Mouse (Mus musculus) embryonic stem cell, embryonic (primary cell): ENCODE results near the gene Tmc6.

Source experiments
- CTCF ChIA-PET, 4 experiments: fragments of 300-600 bp in 2 of 4; fragments of 350-600 bp in 2 of 4; sonication (Branson Sonifier 250); formaldehyde crosslinking; loops; one replicate each; lab custom pipeline; 2022; ENCODE audit warnings: inconsistent platforms in 2 of 4; lab: Charles Lee
- POLR2A ChIA-PET, 4 experiments: fragments of 300-600 bp in 2 of 4; fragments of 350-600 bp in 2 of 4; sonication (Branson Sonifier 250); formaldehyde crosslinking; loops; one replicate each; lab custom pipeline; 2022; ENCODE audit warnings: antibody characterized with exemption in 4 of 4, inconsistent platforms in 1 of 4; lab: Charles Lee

The Tmc6 gene

DNA sequence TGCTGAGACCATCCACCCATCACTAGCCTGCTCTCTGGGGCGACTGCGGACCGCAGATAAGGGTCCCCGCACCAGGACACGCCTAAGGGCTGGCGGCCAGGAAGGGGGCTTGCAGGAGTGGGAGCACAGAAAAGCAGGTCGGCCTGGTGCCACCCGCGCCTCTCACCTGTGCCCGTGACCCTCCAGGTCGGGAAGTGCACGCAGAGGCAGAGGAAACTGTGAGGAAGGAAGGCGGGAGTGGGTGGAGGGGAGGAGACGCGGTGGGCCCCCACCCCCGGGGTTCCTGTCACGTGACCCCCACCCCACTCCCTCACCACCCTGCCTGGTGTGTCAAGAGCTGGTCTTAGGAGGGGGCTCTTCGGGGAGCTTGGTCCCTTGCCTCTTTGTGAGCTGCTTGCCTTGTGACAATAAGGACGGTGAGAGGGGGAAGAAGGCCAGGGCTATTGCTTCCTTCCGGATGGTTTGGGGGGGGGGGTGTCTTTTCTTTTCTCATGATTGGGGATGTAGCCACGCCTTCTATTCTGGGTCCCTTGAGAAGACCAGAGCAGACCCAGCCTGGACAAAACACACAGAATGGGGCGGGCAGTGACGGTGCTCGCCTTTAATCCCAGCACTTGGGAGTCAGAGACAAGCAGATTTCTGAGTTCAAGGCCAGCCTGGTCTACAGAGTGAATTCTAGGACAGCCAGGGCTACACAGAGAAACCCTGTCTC, at the start of gene Tmc6, which contains the start of gene Tmc8:
Gene Tmc6, minus strand, starts transcription at position 206 of the 712 bp plus-strand sequence.
Gene Tmc8, plus strand, starts transcription at position 84 of the 712 bp plus-strand sequence.
- POLR2A ChIA-PET = interaction anchor here (0.5 to 4.3 kb wide), 35 partner anchors 8 to 568 kb away, joined by 3 to 26 read pairs (median 4); partner anchors contain the start of gene Tnrc6c (in 1 of the 4)
- CTCF ChIA-PET = interaction anchor here (0.6 to 6.7 kb wide), 26 partner anchors 8 to 469 kb away, joined by 3 to 56 read pairs (median 4); partner anchors contain the start of gene Afmid (in 1 of the 4)

DNA sequence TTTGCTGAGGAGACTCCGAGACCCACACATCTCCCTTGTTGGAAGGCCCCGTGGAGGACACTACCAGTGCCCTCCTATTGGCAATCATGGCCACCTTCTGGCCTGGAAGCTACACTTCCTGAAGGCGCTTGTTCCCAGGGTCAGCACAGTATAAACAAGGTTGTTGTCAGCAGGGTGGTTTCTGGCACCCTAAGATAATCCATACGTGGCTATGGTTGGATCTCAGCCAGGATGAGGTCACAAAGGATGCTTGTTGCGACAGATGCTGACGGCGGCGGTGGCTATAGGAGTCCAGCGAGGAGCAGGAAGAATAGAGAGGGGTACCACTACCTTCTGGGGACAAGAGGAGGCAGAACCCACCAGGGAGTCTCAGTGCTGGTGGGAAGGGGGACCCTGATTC, 48.4 kb upstream of the Tmc6 start:
- POLR2A ChIA-PET = interaction anchor here in 2 of 4 experiments (0.7 to 1.4 kb wide), 3 partner anchors 14 to 27 kb away, joined by 3 read pairs; partner anchors contain the start of genes Gm20708 (in 1 of the 2) and Syngr2 (in 1 of the 2)

DNA sequence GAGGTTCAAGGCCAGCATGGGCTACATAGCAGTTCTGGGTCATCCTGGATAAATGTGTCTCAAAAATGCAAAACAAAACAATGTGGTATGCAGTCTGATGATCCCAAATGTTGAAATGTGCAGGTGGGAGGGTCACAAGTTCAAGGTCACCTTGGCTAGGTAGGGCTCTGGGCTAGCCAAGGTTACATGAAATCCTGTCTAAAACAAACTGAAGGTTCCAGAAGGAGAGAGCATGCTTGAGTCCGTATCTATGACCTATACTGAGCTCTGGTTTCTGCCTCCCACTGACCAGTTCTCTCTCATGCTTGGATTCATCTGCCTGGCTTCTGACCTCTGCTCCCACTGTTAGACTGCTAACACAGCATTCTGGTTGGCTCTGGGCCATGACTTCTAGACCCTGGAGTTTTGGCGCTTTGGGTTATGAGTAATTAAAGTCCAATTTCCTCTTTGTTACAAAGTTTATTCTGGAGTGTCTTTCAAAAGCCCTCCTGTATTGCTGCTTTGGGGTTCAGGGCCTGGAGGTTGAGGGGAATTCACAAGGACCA, 47.7 kb upstream of the Tmc6 start:
- ChIA-PET POLR2A (interaction anchor here in 2 of 4 experiments (0.7 to 1.4 kb wide), 4 partner anchors 11 to 28 kb away, joined by 3 read pairs; partner anchors contain the start of genes Gm20708 (in 1 of the 2) and Syngr2 (in 1 of the 2)), CTCF (no interaction called here)

More for the DNA sequence above, 48.4 kb upstream of the Tmc6 start:
- CTCF ChIA-PET = no interaction called here

DNA sequence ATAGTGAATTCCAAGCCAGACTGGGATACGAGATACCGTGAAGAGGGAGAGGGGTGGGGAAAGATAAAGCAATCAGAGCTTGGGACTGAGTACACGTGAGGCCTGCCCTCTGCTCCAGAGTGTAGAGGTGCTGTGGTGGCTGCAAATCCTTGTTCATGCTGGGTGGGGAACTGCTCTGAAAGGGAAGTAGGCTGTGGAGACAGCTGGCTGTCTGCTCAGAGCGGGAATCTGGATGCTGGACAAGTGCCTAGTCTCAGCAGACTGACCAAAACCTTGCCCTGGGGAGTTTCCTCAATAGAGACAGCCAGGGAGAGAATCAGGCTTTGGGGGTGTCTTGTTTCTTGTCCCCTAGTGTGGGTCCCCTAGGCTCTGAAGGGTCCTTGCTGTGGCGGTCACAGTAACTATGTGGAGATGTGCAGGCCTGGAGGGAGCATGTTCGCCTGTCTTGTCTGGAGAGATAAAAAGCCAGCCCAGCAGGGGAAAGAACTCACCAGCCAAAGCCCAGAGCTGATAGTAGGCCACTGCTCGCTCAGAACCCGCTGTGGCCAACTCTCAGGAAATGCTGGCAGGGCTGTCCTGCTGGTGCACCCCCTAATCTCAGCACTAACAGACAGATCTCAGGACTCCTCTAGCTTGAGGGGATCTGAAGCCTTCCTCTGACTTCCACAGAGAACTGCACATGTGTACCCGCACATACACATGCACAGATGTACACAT, 47.0 kb upstream of the Tmc6 start:
- POLR2A ChIA-PET = interaction anchor here in 3 of 4 experiments (0.5 to 2.3 kb wide), 8 partner anchors 10 to 419 kb away, joined by 3 to 7 read pairs (median 3); partner anchors contain the start of genes Gm20708 (in 2 of the 3) and Syngr2 (in 2 of the 3)
- CTCF ChIA-PET = interaction anchor here in 1 of 4 experiments (2.0 kb wide), 1 partner anchor 38 kb away, joined by 10 read pairs; no protein-coding TSS in a partner anchor

DNA sequence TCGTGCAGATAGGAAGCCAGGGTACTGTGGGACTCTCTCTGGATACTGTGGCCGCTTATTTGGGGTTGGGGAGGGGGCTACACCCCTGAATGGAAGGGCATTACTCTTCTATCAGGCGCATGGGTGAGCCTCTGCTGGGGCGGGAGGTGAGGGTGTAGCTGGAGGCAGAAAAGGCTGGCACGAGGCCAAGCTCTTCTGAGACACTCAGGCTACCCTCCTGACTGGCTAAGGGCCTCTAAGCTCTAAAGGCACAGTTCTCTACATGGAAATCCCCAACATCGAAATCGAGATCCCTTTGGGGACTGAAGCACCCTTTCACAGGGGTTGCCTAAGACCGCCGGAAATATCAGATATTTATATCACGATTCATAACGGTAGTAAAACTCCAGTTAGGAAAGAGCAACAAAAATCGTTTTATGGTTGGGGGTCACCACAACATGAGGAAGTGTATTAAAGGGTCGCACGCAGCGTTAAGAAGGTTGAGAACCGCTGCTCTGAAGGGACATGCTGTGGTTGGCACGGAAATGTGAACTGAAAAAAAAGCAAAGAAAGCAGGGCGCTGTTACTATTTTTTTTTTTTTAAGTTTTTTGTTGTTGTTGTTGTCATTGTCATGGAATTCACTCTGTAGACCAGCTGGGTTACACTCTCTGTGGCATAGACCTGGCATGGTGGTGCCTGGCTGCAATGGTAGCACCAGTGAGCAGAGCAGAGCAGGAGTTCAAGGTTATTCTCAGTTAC, 46.3 kb upstream of the Tmc6 start:
- ChIA-PET CTCF (interaction anchor here in 3 of 4 experiments (0.5 to 2.0 kb wide), 4 partner anchors 32 to 51 kb away, joined by 3 to 10 read pairs (median 4); no protein-coding TSS in a partner anchor), POLR2A (interaction anchor here in 3 of 4 experiments (0.5 to 2.3 kb wide), 11 partner anchors 10 to 141 kb away, joined by 3 to 8 read pairs (median 4); partner anchors contain the start of genes Birc5 (in 1 of the 3), Gm20708 (in 1 of the 3) and Syngr2 (in 1 of the 3))

DNA sequence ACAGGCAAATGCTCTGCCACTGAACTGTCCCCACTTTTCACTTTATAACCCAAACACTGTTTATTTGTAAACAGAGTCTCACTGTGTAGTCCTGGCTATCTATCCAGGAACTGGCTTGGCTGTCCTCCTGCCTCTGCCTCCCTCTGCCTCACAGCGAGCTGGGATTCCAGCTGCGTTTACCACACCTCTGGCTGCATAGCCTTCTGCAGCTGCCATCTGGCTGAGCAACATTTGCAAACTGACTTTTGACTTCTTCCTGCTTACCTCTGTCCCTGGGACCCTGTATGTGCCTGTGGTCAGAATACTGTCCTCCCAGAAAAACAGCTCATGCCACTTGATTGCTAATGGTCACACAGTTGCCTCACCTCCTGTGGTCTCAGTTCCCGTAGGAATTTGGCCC, 45.4 kb upstream of the Tmc6 start:
- ChIA-PET POLR2A (interaction anchor here in 3 of 4 experiments (0.5 to 2.3 kb wide), 15 partner anchors 9 to 918 kb away, joined by 3 to 7 read pairs (median 4); partner anchors contain the start of genes Birc5 (in 1 of the 3), Gm20708 (in 1 of the 3) and Syngr2 (in 1 of the 3)), CTCF (interaction anchor here in 2 of 4 experiments (0.5 to 2.0 kb wide), 5 partner anchors 36 to 351 kb away, joined by 3 to 10 read pairs (median 3); no protein-coding TSS in a partner anchor)

DNA sequence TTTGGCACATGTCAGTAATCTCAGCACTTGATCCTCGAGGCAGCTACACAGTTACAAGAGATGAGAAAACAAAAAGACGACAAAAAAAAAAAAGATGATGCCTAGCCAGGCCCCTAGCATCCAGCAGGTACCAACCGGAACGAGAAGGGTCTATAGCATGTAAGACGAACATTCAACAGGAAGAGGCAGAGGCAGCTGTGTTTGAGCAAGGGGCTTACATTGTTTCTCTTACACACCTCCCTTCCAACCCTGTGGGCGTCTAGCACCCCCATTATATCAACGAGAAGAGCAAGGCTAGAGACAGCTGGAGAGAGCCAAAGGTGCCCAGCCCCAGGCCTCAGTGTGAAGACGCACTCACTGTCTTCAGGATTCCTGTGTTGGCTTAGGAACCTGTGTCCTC, 44.9 kb upstream of the Tmc6 start:
- ChIA-PET POLR2A (interaction anchor here in 3 of 4 experiments (0.6 to 2.9 kb wide), 19 partner anchors 8 to 137 kb away, joined by 3 to 18 read pairs (median 4); partner anchors contain the start of genes Birc5 (in 2 of the 3) and 6030468B19Rik (in 1 of the 3)), CTCF (interaction anchor here in 2 of 4 experiments (0.7 to 1.3 kb wide), 2 partner anchors 52 to 379 kb away, joined by 3 read pairs; no protein-coding TSS in a partner anchor)

DNA sequence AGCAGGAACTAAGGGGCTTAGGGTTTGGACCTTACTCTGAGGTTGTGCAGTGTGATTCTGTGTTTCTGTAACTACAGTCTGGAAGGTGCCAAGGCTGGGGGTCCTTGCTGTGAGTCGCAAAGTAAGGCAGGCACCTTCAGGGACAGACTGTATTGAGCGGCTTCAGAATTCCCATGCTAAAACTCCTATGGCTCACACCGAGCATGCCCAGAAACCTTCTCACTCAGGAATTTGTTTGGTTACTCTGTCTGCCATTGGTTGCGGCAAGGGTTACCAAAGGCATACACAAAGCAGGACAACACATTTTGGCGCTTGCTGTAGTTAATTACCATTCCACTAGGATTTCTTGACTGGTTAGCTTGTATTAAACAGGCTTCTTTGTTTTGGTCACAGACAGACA, 44.2 kb upstream of the Tmc6 start:
- POLR2A ChIA-PET = interaction anchor here (0.7 to 3.1 kb wide), 43 partner anchors 9 to 546 kb away, joined by 3 to 18 read pairs (median 4); partner anchors contain the start of genes Gm20708 (in 3 of the 4), Syngr2 (in 3 of the 4), Birc5 (in 2 of the 4) and Tnrc6c (in 2 of the 4)
- CTCF ChIA-PET = interaction anchor here (0.5 to 4.2 kb wide), 25 partner anchors 10 to 1254 kb away, joined by 3 to 31 read pairs (median 3); partner anchors contain the start of genes Gm20708 (in 1 of the 4) and Syngr2 (in 1 of the 4)

DNA sequence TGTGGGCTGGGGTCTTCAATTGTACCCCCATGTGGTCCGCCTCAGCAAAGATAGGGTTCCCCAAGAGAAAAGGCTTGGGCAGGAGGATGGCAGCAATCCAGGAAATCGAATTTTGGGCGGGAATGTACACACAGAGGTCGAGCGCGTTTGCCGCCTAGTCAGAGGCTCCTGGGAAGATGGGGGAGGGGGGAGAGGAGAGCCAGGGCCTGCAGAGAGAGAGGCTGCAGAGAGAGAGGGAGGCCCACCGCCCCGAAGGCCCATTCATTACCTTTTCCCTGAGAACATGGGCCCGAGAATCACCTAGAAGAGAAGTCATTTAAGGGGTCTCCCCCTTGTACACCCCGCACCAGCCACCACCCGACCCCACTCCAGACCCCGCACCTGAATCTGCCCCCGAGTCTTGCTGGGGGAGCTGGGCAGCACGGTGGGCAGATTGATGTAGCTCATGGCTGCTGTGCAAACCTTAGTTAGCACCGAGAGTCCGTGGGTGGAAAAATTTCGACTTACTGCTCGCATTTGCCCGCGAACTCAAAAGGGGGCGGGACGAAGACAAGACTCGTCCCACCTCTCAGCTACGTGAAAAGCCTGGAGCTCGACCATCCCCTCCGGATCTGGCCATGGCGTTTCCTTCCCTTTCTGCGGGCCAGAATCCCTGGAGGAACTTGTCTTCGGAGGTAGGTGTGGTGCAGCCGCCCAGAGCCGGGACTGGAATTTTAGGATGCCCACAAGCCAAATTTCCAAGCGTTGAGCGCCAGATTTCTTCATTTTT, 43.5 kb upstream of the Tmc6 start, which contains the start of the genes Afmid and Tk1:
Gene Afmid, plus strand, starts transcription at position 592 of the 769 bp plus-strand sequence.
Gene Tk1, minus strand, starts transcription at position 760 of the 769 bp plus-strand sequence.
- POLR2A ChIA-PET = interaction anchor here (0.6 to 3.1 kb wide), 51 partner anchors 9 to 545 kb away, joined by 3 to 18 read pairs (median 4); partner anchors contain the start of genes Gm20708 (in 3 of the 4), Syngr2 (in 3 of the 4), 6030468B19Rik (in 2 of the 4) and Birc5 (in 2 of the 4)
- CTCF ChIA-PET = interaction anchor here (0.5 to 4.2 kb wide), 47 partner anchors 9 to 1254 kb away, joined by 3 to 31 read pairs (median 4); partner anchors contain the start of genes Tmc6 (in 2 of the 4), Tmc8 (in 2 of the 4), Gm20708 (in 1 of the 4) and Syngr2 (in 1 of the 4)

DNA sequence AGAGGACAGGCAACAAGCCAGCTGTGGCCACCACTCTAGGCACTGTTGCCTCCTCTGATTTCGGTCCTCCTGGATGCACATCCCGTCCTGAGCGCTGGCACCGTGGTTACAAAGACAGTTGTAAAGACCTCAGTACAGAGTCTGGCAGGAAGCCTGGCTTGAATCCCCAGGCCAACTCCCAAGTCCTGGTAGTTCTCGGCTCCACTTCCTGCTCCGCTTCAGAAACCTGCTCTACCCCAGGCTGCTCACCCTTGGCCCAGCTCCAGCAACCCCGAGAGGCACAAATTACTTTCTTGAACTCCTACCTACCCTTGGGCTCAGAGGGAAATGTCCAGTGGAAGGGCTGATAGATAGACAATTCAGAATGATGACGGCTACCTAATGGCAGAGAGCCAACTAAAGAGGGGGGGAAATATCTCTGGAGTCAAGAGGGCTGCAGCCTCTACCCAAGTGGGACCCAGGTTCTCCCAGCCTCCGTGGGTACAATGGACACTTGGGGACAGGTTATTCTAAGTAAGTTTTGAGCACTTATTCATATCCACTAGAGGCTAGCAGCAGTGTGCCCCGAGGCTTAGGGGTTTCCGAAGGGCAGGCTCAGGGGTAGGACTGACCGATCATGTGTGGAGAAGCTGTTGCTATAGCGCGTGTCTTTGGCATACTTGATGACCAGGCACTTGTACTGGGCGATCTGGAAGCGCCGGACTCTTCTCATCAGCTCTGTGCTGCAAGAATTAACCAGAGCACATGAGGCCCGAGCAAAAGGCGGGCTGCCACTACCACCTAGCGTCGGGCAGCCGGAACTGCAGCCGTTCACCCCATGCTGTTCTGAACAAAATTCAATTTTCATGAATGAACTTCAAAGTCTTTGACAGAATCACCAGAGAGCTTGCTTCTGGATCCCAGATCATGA, 42.3 kb upstream of the Tmc6 start:
- CTCF ChIA-PET = interaction anchor here (0.5 to 4.2 kb wide), 50 partner anchors 8 to 440 kb away, joined by 3 to 31 read pairs (median 4); partner anchors contain the start of genes Gm20708 (in 2 of the 4), Syngr2 (in 2 of the 4), Tmc6 (in 2 of the 4) and Tmc8 (in 2 of the 4)
- POLR2A ChIA-PET = interaction anchor here (0.5 to 3.1 kb wide), 36 partner anchors 8 to 712 kb away, joined by 3 to 18 read pairs (median 4); partner anchors contain the start of genes Gm20708 (in 2 of the 4), Syngr2 (in 2 of the 4), Tnrc6c (in 2 of the 4) and Birc5 (in 1 of the 4)

DNA sequence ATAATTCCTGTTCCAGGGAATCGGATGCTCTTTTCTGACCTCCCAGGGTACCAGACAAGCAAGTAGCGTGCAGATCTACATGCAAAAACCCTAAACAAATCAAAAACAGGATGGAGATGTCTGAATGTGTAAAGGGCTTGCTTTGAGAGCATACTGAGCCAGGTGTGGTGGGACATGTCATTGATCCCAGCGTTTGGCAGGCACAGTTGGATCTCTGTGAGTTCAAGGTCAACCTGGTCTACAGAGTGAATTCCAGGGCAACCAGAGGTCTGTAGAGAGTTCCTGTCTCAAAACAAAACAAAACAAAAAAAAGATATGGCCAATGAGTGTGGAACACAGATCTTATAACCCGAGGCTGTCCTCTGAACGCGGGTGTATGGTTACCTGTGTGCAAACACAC, 41.4 kb upstream of the Tmc6 start:
- CTCF ChIA-PET = interaction anchor here in 3 of 4 experiments (0.6 to 4.2 kb wide), 5 partner anchors 9 to 246 kb away, joined by 3 to 31 read pairs (median 8); partner anchors contain the start of genes Gm20708 (in 2 of the 3) and Syngr2 (in 2 of the 3)

DNA sequence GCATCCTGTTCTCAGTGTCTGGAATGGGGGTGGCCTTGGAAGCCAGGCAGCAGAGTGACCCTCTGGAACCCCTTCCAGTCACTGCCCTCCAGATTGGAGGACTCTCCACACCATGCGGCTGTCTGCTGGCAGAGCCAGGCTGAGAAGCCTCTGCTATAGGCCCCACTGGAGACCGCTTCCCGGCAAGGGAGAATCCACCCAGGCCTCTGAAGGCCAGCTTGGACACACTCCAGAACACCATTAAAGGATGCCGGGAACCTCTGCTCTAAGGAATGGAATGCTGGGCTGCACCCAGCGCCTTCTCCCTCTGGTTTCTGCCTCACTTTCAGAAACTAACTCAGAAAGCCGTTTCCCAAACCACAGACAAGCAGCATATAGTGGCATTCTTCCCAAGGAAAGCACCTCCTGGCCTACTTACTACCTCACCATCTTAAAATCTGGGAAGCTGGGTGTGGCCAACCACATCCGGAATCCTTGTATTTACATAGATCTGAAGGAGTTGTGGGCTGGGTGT, 40.8 kb upstream of the Tmc6 start:
- POLR2A ChIA-PET = interaction anchor here in 2 of 4 experiments (0.6 to 1.5 kb wide), 4 partner anchors 9 to 411 kb away, joined by 3 to 6 read pairs (median 4); no protein-coding TSS in a partner anchor

More for the DNA sequence above, 41.4 kb upstream of the Tmc6 start:
- POLR2A ChIA-PET = interaction anchor here in 2 of 4 experiments (0.6 to 3.1 kb wide), 7 partner anchors 9 to 424 kb away, joined by 3 to 17 read pairs (median 4); no protein-coding TSS in a partner anchor

DNA sequence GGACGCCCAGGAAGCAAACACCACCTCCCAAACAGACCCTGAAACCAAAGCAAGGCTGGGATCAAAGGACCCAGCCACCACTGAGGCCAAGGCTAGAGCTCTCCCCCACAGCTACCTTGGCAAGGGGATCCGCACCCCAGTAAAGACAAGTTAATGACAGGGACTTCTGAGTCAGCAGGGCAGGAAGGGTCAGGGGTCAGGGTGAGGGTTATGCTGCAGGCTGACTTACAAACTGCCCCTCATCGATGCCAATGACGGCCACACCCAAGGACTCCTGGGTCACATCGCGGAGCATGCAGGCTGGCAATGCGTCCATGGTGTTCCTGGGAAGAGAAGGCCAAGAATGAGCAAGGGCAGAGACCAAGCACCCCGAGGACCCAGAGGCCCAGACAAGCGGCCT, 39.9 kb upstream of the Tmc6 start:
- CTCF ChIA-PET = interaction anchor here in 2 of 4 experiments (0.7 to 1.1 kb wide), 2 partner anchors 13 to 32 kb away, joined by 3 read pairs; no protein-coding TSS in a partner anchor
- POLR2A ChIA-PET = interaction anchor here in 2 of 4 experiments (1.0 to 5.0 kb wide), 5 partner anchors 10 to 83 kb away, joined by 3 to 24 read pairs (median 4); partner anchors contain the start of genes Gm20708 (in 1 of the 2) and Syngr2 (in 1 of the 2)

More for the DNA sequence above, 40.8 kb upstream of the Tmc6 start:
- CTCF ChIA-PET = interaction anchor here in 2 of 4 experiments (0.6 to 4.2 kb wide), 3 partner anchors 9 to 245 kb away, joined by 3 to 31 read pairs (median 8); no protein-coding TSS in a partner anchor
